Mouse (Mus musculus): ENCODE results near the gene Adra2b. TPM values are rescaled to one million over a fixed set of nuclear protein-coding genes. Genes with fewer than 3 reads are reported as not detected.

Gene Adra2b
- total and polyA plus RNA-seq, 3 experiments: not detected

- no peak overlapping the region for H3K27ac ChIP-seq (ENCODE audit: control insufficient read depth, low read depth, low read length)
- no peaks in the 10 kb centered on the region for H3K79me2 ChIP-seq (ENCODE audit: control insufficient read depth, insufficient read depth, low read length, poor library complexity)
- TF ChIP-seq JUND (IDR thresholded peaks at IDR 0.05; ENCODE audit: low read depth, low read length) (no peak), RCOR1 (IDR thresholded peaks at IDR 0.05; ENCODE audit: low read depth, low read length) (no peak), UBTF (IDR thresholded peaks at IDR 0.05; ENCODE audit: borderline replicate concordance, insufficient read depth, low read depth, low read length) (no peak), USF2 (IDR thresholded peaks at IDR 0.05; ENCODE audit: borderline replicate concordance in 1 of 2, insufficient read depth in 1 of 2, low read depth in 1 of 2, low read length in 2 of 2) (no peak), KAT2A (conservative IDR thresholded peaks at IDR 0.05; ENCODE audit: low read depth, low read length) (no peak), GATA1 (IDR thresholded peaks at IDR 0.05; ENCODE audit: low read depth, low read length) (no peak)
- no peak overlapping the region for H3K9ac ChIP-seq (ENCODE audit: control insufficient read depth, low read depth, low read length, poor library complexity, severe bottlenecking)
- DNase-seq (ENCODE audit: low read depth, low spot score): no peak
- peaks cover 0 to 11% of the 10 kb centered on the region in 2 experiments; a peak in 2 of 4 replicates for H3K4me1 ChIP-seq (ENCODE audit: control insufficient read depth in 1 of 2, insufficient read depth in 2 of 2, low read length in 2 of 2)
- H3K9me3 ChIP-seq (replicated peaks; ENCODE audit: insufficient read depth, low read length): no peaks in the 10 kb centered on the region
- H3K36me3 ChIP-seq (ENCODE audit: control insufficient read depth in 1 of 2, insufficient read depth in 2 of 2, low read length in 2 of 2): no peaks in the 10 kb centered on the region
- no peak overlapping the region for H3K4me3 ChIP-seq (ENCODE audit: control insufficient read depth in 1 of 2, insufficient read depth in 1 of 2, low read depth in 2 of 2, low read length in 2 of 2)
- H3K27me3 ChIP-seq (ENCODE audit: control insufficient read depth in 1 of 2, insufficient read depth in 2 of 2, low read length in 2 of 2): no peaks in the 10 kb centered on the region
These were observed 39.3 kb upstream of the Adra2b start for GRCm38 (mm10) chr2:127323667-127324066.

GRCm38 (mm10) chr2:127324456-127324855 is 38.6 kb upstream of the Adra2b start:
- peaks cover 5 to 18% of the 10 kb centered on the region in 2 experiments; a peak in 3 of 4 replicates for H3K4me1 ChIP-seq (ENCODE audit: control insufficient read depth in 1 of 2, insufficient read depth in 2 of 2, low read length in 2 of 2)
- H3K9ac ChIP-seq (ENCODE audit: control insufficient read depth, low read depth, low read length, poor library complexity, severe bottlenecking): no peak overlapping the region
- no peaks in the 10 kb centered on the region for H3K27me3 ChIP-seq (ENCODE audit: control insufficient read depth in 1 of 2, insufficient read depth in 2 of 2, low read length in 2 of 2)
- no peak for DNase-seq (ENCODE audit: low read depth, low spot score)
- H3K9me3 ChIP-seq (replicated peaks; ENCODE audit: insufficient read depth, low read length): no peaks in the 10 kb centered on the region
- no peak overlapping the region for H3K4me3 ChIP-seq (ENCODE audit: control insufficient read depth in 1 of 2, insufficient read depth in 1 of 2, low read depth in 2 of 2, low read length in 2 of 2)
- no peaks in the 10 kb centered on the region for H3K36me3 ChIP-seq (ENCODE audit: control insufficient read depth in 1 of 2, insufficient read depth in 2 of 2, low read length in 2 of 2)
- no peak for TF ChIP-seq ZC3H11A (IDR thresholded peaks at IDR 0.05; ENCODE audit: low read depth, low read length)
- no peak for TF ChIP-seq E2F4 (IDR thresholded peaks at IDR 0.05; ENCODE audit: borderline replicate concordance, low read depth, low read length)
- TF ChIP-seq SMC3 (IDR thresholded peaks at IDR 0.05; ENCODE audit: low read depth, low read length): no peak
- TF ChIP-seq ZMIZ1 (IDR thresholded peaks at IDR 0.05; ENCODE audit: low read depth, low read length): no peak
- no peak for TF ChIP-seq ZKSCAN1 (IDR thresholded peaks at IDR 0.05; ENCODE audit: low read depth, low read length)
- no peak for TF ChIP-seq POLR2AphosphoS5 (IDR thresholded peaks at IDR 0.05; ENCODE audit: borderline replicate concordance, low read depth, low read length)
- no peak for TF ChIP-seq TAL1 (IDR thresholded peaks at IDR 0.05; ENCODE audit: low read length)
- no peaks in the 10 kb centered on the region for H3K79me2 ChIP-seq (ENCODE audit: control insufficient read depth, insufficient read depth, low read length, poor library complexity)
- H3K27ac ChIP-seq (ENCODE audit: control insufficient read depth, low read depth, low read length): no peak overlapping the region
